Mouse (Mus musculus): ENCODE measurements around the gene Ipmk.
"Not testable (repeated sequence)": the region's sequence is repeated elsewhere in the genome, so short reads cannot be mapped to it uniquely, and the experiment has no call there.

The Ipmk gene

DNA sequence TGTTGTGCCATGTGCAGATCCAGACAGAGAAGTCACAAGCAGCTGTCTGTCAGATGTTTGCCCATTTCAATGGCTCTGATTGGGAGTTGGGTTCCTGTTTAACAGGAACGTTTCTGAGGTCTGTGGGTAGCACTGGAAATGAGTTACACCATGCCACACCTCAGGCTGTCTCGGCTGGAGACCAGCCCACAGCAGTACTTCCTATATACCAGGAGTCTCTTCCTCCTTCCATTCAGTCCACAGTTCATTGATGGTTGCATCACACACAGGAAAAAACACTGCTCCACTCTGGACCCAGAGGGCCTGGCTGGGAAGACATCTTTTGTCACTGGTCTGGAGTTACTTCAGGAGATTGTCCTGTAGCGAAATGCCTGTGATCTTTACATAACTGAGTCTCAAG is 21.9 kb downstream of the Ipmk start:
- DNase-seq (ENCODE audit: low spot score in 2 of 2), result no peak

GRCm38 (mm10) chr10:71371881-71372280 is 24.3 kb downstream of the Ipmk start:
- no peak for DNase-seq (ENCODE audit: low spot score in 2 of 2)

GRCm38 (mm10) chr10:71373706-71374105 is 26.1 kb downstream of the Ipmk start:
- no peak for DNase-seq (ENCODE audit: low spot score in 2 of 2)

DNA sequence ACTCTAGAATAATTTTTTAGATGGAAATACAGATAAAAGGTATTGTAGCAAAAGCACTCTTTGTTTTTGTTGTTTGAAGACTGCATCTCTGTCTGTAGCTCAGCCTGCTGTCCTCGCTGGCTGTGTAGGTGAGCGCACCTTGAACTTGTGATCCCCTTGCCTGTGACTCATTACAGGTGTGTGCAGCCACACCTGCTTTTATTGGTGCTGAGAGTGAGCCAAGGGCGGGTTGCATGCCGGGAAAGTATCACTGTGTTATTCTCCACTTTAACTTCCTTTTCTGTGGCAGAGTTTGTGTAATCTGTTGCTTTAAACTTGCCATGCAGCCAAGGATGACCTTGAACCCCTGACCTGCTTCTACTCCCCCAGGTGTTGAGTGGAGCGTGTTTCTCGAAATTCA is 28.5 kb downstream of the Ipmk start:
- no peak for DNase-seq (ENCODE audit: low spot score in 2 of 2)

- DNase-seq (ENCODE audit: low spot score in 2 of 2), result no peak
Measured at GRCm38 (mm10) chr10:71380406-71380805, 32.8 kb downstream of the Ipmk start.

DNA sequence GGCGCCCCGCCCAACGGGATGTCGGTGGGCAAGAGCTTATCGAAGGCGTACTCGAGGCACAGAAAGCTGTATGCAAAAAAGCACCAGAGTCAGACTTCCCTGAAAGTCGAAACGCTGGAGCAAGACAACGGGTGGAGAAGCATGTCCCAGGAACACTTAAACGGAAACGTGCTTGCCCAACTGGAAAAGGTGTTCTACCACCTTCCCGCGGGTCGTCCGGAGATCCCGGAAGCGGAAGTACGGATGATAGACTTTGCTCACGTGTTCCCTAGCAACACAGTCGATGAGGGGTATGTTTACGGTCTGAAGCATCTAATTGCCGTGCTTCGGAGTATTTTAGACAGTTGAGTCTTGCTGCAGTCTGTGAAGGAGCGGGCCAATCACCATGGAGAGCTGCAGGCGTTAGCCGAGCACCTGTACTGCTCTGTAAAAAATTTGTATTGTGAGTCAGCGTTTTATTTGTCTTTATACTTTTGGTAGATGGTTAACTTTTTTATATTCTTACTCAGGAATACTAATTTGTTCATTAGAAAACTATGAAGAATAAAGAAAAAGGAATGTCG is 34.0 kb downstream of the Ipmk start:
- no peak for DNase-seq (ENCODE audit: low spot score in 2 of 2)

- no peak for DNase-seq (ENCODE audit: low spot score in 2 of 2)
Measured at GRCm38 (mm10) chr10:71382109-71382508, 34.5 kb downstream of the Ipmk start.

DNA sequence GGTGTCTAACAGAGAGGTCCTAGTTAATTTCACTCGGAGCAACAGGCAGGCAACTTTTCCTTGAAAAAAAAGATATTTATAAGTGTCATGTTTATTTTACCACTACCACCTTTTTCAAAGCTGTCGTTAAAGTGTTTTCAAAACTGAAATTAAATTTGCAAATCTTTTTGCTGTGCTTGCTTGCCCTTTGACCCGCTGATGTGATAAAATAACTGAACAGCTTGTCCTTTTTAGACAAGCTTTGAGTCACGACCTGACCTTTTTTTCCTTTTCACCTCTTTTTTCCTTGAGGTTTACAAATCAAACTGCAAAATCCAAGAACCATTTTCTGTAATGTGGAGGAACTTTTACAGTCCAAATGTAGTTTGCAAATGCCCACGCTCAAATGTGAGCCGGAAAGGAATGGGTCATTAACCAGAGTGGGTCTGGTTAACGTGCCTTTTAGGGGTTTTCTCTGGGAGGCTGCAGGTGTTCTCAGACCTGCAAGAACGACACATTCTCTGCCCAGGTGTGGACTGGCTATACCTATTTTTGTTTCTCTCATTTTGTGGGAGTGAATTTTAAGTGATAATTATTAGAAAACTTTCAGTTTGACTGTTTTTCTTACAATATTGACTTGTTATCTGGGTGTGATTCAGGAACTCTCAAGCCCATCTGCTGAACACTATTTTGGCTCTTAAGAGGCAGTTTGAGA is 35.4 kb downstream of the Ipmk start:
- no peak for DNase-seq (ENCODE audit: low spot score in 2 of 2)

DNA sequence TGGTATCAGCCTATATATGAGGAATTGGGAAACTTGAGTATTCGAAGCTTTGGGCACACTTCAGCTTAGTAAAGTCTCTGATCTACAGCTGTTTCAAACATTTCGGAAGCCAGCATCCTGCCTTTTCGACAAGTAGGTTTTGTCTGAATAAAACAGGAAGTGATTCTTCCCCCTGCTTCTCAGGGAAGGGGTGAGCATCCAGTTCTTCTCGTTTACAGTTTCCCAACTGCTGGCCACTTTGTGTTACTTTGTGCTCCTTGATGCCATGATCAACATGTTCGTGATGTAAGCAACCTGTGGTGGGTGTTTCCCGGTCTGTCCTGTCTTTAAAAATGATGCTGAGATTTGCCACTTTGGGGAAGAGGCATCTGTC is 36.0 kb downstream of the Ipmk start:
- DNase-seq (ENCODE audit: low spot score in 2 of 2), result not testable (repeated sequence)

DNA sequence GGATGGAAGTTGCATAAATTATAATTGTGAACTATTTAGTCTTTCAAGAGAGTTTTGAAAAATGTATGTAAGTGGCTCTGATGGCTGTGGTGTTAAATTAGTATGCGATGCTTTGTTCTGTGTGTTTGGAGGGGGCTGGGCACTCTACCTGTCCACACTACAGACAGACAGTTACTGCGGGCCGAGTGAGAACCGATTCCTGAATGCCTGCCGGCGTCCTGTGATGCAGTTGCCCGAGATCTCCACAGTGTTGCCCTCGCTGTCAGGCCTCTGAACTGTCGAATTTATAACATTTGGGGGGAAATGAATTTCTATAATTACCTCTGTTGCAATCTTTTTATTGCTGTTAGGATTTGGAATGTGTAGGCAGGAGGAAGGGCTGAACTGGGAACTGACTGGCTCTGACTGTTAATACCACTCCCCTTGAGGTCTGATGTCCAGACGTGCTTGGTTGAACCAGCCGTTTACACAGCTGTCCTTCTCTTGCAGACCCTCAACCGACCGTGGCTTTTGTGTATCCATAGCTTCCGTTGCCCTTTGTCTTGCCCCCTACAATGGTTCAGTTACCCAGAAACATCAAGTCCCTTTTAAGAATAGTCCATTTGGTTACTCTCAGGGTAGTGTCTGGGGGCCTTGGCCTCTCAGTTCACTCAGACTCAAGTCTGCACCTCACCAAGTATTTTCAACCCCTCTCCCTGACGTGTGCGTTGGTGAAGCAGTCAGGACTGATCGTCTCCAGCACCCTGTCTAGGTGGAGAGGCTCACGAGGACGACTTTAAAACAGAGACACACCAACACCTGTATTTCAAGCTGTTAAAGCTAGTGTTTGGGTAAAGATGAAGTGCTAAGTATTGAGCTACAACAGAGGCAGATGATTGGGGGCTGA is 36.8 kb downstream of the Ipmk start:
- no peak for DNase-seq (ENCODE audit: low spot score in 2 of 2)

- DNase-seq (ENCODE audit: low spot score in 2 of 2), result no peak
Measured at GRCm38 (mm10) chr10:71389311-71389710, 41.7 kb downstream of the Ipmk start.

DNA sequence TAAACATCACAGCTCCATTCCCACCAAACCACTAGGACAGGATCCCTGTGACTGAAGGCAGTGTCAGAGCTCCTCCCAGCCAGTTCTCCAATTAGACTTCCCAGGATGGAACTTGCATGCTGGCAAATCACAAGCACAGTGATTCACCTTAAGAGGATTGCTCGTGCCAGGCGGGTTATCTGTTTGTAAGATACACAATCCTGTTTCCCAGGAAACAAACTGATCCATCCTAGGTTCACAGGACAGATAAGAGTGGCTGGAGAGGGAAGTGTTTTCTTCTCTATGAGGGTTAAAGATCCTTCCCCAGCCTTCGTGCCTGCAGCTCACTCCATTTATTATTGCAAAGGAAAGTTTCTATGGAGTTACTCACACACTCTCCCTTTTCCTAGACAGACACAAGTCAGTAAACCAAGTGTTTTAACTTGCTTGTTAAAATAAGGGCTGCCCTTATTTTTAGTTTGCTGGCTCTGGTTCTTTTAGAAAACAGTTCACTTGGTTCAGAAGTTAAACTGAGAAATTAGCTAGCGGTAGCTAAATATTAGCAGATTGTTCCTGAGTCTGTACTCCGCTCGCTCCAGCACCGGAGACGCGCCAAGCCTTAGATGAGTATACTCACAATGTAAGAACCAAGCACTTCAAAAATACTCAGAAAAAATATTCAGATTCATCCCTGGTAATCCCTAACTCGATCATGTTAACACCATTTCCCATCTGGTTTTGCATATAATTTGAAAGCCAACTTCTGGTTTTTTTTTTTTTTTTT is 51.0 kb downstream of the Ipmk start:
- DNase-seq (ENCODE audit: low spot score in 2 of 2), result no peak

- no peak for DNase-seq (ENCODE audit: low spot score in 2 of 2)
Measured at GRCm38 (mm10) chr10:71399399-71399798, 51.8 kb downstream of the Ipmk start.

DNA sequence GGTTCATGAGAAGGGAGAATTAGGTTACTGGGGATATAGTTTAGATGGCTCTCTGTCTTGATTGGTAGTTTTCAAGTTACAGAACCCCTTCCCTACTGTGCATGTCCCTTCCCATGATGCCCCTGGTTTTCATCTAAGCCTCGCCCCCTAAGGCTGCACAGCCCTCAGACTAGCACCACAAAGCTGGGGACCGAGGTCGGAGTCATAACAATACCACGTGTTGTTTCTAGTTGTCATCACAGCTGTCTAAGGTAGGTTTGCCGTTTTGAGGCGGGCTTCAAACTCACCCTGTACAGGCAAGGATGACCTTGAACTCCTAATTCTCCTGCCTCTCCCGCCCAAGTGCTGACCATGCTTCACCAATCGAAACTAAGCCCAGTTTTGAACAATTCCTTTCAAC is 52.4 kb downstream of the Ipmk start:
- no peak for DNase-seq (ENCODE audit: low spot score in 2 of 2)

DNA sequence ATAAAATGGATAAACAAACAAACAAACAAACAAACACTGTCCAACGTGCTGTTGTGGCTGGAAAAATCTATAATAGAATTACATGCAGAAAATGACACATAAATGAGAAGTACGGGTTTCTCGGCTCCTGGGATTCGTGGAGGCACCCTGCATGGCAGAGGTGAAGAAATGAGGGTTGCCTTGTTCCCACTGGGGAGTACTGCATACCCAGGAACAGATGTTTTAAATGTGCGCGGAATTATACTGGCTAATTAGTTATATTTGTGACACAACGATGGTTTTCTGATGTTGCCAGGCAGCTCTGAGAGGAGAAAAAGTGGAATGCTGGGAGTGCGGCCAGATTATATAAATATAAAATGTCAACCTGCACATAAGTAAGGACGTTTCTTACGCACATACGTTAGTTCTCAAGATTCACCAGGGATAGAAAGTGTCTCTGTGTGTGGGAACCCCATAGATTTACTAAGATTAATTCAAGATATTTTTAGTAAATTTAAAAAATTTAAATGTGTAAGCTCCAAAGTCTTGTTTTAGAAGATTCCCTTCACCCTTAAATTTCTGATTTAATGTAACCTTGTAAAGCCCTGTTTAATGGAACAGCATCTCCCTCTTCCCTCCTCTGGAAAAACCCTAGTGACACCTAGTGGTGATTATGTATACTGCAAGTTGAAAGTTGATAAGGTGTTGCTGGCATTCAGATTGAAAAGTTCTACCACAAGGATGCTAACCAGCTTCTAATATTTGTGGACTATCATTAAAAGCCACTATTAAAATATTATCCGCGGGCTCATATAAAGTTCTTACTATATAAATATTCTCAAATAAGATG is 53.5 kb downstream of the Ipmk start:
- peak in 1 of 2 experiments; percentile 65 for DNase-seq (ENCODE audit: low spot score in 2 of 2)

DNA sequence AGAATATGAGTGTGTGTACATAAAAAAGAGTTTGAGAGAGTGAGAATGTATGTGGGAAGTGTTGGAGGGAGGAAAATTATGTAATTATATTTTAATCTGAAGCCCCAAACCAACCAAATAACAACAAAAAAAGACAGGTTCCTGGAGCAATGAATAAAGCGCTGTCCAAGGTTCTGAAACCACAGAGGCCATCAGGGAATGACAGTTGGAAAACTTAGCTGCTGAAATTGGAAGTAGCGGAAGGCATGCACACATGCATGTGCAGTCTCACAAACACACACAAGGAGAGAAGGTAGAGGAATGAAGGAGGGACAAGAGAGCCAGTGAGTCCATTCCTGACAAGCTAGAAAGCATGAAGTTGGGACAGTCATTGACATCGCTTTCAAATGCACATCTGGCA is 56.1 kb downstream of the Ipmk start:
- DNase-seq (ENCODE audit: low spot score in 2 of 2), result no peak

DNA sequence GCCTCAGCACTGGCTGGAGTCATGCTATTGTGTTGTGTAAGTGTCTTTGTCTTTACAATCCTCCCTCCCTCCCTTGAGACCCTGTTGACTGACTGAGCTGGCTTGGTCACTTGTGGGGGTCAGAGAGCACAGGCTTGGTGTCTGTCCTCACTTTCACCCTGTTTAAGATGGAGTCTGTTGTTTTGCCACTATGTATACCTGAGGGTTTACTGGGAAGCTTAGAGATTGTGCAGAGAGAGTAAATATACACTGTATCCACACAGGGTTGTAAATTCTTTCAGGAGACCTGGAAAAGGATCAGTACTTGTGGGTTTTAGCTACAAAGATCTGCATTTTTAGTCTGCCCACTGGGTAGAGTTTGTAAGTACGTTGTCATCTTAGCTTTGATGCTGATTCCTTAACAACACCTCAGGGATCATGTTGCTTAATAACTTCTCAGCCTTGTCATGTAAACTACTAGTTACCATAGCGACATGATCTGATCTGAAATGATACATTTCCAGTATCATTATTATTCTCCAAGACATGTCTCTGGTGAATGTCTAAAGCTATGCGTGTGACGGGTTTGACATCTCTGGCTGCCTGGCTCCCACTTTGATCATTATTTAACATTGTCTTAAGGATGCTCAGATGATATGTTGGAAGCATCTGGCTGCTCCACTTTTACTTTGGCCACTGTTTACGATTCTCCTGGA is 58.1 kb downstream of the Ipmk start:
- no peak for DNase-seq (ENCODE audit: low spot score in 2 of 2)

DNA sequence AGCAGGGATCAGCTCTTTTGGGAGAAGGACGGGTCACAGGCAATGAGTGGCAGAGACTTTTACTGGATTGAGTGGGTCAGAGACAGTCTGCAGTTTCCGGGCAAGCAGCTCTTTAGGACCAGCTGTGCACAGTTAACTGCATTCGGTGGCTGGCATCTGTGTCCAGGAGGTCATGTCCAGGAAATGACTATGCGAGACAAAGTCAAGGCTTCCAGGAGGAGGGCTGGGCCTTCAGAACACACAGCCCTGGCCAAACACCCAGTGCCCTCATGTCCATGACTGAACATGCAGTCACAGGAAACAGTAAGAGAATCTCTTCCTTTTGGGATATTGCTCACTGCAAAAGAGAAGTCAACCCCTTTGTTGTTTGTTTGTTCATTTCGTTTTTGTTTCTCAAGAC is 62.4 kb downstream of the Ipmk start:
- no peak for DNase-seq (ENCODE audit: low spot score in 2 of 2)

- no peak for DNase-seq (ENCODE audit: low spot score in 2 of 2)
Measured at GRCm38 (mm10) chr10:71413401-71413800, 65.8 kb downstream of the Ipmk start.

DNA sequence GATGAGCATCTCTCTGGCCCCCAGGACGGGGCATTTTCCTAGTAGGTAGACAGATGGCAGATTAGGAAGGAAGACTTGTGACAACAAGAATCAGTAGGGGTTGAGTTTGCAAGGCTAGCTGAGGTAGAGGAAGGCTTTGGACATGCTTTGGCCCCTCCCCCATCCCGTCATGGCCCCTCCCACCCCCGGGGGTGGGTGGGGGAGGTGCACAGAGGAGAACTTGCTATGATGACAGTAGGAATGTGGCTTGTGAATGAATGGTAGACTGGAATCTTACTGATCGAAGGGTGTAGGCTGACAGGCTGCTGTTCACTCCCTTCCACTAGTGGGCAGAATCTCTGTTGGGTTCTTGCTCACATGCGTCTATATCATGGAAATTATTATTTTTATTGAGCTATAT is 74.0 kb downstream of the Ipmk start:
- no peak for DNase-seq (ENCODE audit: low spot score in 2 of 2)
